ENCODE assay signal across 8 mouse cellular contexts in genomic region chr5:137533117-137533827, GRCm38 (mm10). TPM values are rescaled to one million over a fixed set of nuclear protein-coding genes. Genes with fewer than 3 reads are reported as not detected.
A peak's percentile ranks its signal among the peaks of the same experiment; 100 is the strongest.
DNase-seq lines count a peak whose midpoint lies in the region; ATAC-seq and TF ChIP-seq lines count a peak whose summit lies in the region.

TSS of gene Epo (minus strand) at chr5:137533242.
TSS of gene Gnb2 (minus strand) at chr5:137533510.

- peaks cover 9% of the 10 kb centered on the region for H3K27me3 ChIP-seq in megakaryocyte, embryonic 14.5 days (replicated peaks)

- H3K9me3 ChIP-seq in megakaryocyte, embryonic 14.5 days, result peaks cover 7% of the 10 kb centered on the region

- no peak for TF ChIP-seq CTCF in cortical plate, adult 2 months (IDR thresholded peaks at IDR 0.05; ENCODE audit: extremely low read depth, insufficient read depth, low read length)

- peak; percentile 81 for TF ChIP-seq POLR2A in cortical plate, adult 2 months (IDR thresholded peaks at IDR 0.05; ENCODE audit: extremely low read depth, insufficient read depth, low read length)

- peak within 1 kb of the TSS; percentile 98 for H3K27ac ChIP-seq in cortical plate, adult 2 months (ENCODE audit: insufficient read depth, low read length)

- peak; percentile 68 for ATAC-seq in activated CD4-positive, CD25-positive, alpha-beta regulatory T cell, adult 4 months

- peak within 1 kb of the TSS; percentile 93 for H3K4me3 ChIP-seq in cortical plate, adult 2 months (ENCODE audit: insufficient read depth, low read length)
- peak within 1 kb of the TSS; percentile 99 for H3K4me3 ChIP-seq in megakaryocyte, embryonic 14.5 days (replicated peaks)

- peaks cover 2% of the 10 kb centered on the region; the same call in 1 of the 2 replicates for H3K4me1 ChIP-seq in cortical plate, adult 2 months (ENCODE audit: control insufficient read depth, insufficient read depth, low read length)
- H3K4me1 ChIP-seq in megakaryocyte, embryonic 14.5 days, result peaks cover 50% of the 10 kb centered on the region

- DNase-seq in gastrocnemius, adult 8-10 months (ENCODE audit: low spot score in 2 of 2), result peak; percentile 98 to 99
- peak; percentile 99 for DNase-seq in hindlimb bud, embryonic 11.5 days (ENCODE audit: extremely low spot score, low read depth, low spot score)
- peak; percentile 96 to 97 for DNase-seq in left cerebral cortex, adult 8-10 months (ENCODE audit: low spot score in 2 of 2)
- DNase-seq in right cerebral cortex, postnatal 10 days (ENCODE audit: low spot score in 2 of 2), result peak; percentile 98
- DNase-seq in urinary bladder, postnatal 25 days (ENCODE audit: low spot score), result peak; percentile 96

- peaks cover 25% of the 10 kb centered on the region for H3K36me3 ChIP-seq in megakaryocyte, embryonic 14.5 days (replicated peaks; ENCODE audit: low read length)

RNA-seq across cellular contexts. Expression of gene Epo, which starts in this region (rescaled TPM):
- polyA plus RNA-seq in activated CD4-positive, CD25-positive, alpha-beta regulatory T cell, adult 4 months (2017; shearing (Covaris generic)), result not detected
- polyA plus RNA-seq in cortical plate, adult 2 months (2012; rRNA removed), result not detected in 2 replicates
- total RNA-seq in gastrocnemius, adult 8-10 months (2022), result not detected
- not detected for total RNA-seq in left cerebral cortex, adult 8-10 months (2022)
- not detected in 2 replicates for polyA plus RNA-seq in megakaryocyte, embryonic 14.5 days (2012; ENCODE audit: insufficient read depth, low replicate concordance)

RNA-seq across cellular contexts. Expression of gene Gnb2, which starts in this region (rescaled TPM):
- 10 to 100 TPM; 73.0 to 82.7 TPM for polyA plus RNA-seq in activated CD4-positive, CD25-positive, alpha-beta regulatory T cell, adult 4 months (2017; shearing (Covaris generic))
- polyA plus RNA-seq in cortical plate, adult 2 months (2012; rRNA removed), result 653 and 687 TPM in 2 replicates
- total RNA-seq in gastrocnemius, adult 8-10 months (2022), result 100 to 1,000 TPM; 118 to 137 (median 128) TPM
- 100 to 1,000 TPM; 654 to 672 (median 660) TPM for total RNA-seq in left cerebral cortex, adult 8-10 months (2022)
- polyA plus RNA-seq in megakaryocyte, embryonic 14.5 days (2012; ENCODE audit: insufficient read depth, low replicate concordance), result 332 and 439 TPM in 2 replicates

Comparison
In these comparisons a context has a peak if more than half of its experiments do, and no peak if none do; other contexts are left out.
1. Peak in every context shown above with its lines: DNase-seq, ATAC-seq, H3K4me3 ChIP-seq and H3K27ac ChIP-seq.
2. RNA of gene Gnb2 (total RNA-seq): 654 to 672 TPM in left cerebral cortex, adult 8-10 months; 118 to 137 TPM in gastrocnemius, adult 8-10 months; every median in the first group is over 4 times any median in the second.